Mouse (Mus musculus) ovary, adult 18-20 months (tissue): ENCODE measurements at regions not wholly inside any gene's neighbourhood (a gene's known extent, or its start where the extent isn't known, plus 50 kb on each side); places are given as distances from the start of the nearest gene placed in this dataset.
"Not testable (repeated sequence)": the region's sequence is repeated elsewhere in the genome, so short reads cannot be mapped to it uniquely, and the experiment has no call there.

Experiments
- DNase-seq: peaks from one replicate; pipeline ENCODE4 v3.0.0; 2022; ENCODE audit warnings: low spot score, mixed read lengths

DNA sequence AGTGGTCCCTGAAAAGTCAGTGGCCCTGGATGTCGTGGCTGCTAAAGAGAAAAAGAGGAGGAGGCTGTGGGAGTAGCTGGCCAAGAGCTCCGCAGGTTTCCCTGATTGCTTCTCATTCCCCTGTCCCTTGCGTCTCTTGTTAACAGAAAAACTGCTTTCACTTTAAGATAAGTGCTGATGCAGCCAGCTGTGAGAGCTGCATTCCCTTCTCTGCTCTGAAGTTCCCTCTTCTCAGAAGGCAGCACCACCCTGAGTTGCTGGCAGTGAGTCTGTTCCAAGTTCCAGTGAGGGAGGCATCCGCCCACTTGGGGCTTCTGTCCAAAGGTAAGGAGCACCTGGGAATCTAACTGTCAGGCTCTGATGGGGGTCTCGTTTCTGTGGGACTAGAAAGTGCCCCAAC is 63.5 kb downstream of the Olfr693 start:
- DNase-seq: peak; percentile 6

DNA sequence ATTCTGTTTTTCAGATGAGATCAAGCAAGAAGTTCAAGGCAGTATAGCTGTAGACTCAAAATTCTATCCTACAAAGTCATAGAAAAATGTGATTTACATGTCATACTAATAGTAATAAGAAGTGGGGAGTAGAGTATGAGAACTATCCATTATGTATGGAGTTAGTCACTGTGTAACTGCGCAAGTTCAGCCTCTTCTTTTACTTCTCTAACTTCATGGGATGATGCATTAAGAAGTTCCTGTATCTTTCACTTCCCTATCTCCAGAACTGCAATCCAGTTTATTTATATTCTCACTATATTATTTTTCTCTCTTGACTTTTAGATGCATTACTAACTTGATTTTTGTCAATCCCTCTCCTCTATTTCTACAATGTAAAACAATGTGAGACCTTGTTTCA is 67.7 kb downstream of the Olfr693 start:
- DNase-seq: no peak

DNA sequence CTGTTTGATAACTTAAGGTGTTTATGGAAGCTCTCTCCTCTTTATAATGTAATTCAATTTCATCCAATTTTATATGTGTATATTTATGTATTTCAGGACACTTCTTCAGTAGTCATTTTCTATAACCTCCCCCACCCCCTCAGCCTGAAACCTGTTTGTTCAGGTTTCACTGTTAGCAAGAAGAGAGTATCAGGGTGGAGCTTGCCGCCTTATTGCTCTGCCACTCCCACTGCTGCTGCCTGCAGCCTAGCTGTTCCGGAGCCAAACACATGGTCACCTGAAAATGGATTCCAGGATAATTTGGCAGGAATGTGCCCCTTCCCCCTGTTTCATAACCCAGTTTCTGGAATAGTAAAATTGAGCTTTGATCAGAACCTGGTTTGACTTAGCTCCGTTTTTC is 100.0 kb downstream of the Olfr693 start:
- DNase-seq: no peak

DNA sequence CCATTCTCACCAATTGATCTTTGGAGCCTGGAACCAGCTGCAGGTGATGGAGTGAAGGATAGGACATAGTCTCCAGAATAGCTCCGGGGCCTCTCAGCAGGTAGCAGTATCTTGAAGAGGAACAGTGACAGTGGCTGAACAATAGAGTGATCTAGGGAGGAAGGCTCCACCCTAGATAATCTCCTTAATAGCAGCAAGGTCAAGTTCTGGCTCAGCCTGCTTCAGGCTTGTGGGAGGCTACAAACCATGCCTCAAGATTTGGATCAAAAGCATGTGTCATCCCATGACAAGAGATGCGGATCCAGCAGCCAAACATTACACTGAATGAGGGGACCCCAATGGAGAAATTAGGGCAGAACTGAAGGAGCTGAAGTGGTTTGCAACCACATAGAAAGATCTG is 112.1 kb downstream of the Olfr693 start:
- not testable (repeated sequence) for DNase-seq

DNA sequence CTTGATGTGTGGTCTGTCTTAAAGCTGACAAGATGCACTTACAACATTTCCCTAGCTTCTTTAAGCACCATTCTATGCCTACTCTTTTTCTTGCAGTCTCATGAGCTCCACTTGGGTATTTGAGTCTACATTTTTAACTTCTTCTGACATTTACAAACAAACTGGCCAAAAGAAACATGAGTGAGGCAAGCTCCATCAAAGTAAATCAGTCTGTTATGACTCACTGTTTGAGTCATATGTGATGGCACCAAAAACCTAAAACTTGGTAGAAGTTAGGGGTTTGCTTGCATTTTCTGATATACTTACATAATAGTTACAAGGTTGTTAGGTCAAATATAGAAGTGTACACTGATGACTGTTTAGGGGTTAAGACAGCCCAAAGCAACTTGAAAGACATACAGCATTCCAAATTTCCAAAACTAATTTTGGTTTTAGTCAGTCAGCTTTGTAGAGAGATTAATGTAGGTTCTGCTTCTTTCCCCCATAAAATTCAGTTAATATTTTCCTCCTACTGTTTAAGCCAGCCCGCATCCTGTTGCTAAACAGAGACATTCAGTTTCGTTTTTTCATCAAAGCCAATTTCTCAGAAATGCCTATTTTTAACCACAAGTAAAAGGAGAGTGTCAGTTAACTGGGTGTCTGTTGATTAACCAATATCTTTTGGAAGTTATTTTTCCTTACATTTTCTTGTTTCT is 129.4 kb downstream of the Olfr693 start:
- DNase-seq: no peak

DNA sequence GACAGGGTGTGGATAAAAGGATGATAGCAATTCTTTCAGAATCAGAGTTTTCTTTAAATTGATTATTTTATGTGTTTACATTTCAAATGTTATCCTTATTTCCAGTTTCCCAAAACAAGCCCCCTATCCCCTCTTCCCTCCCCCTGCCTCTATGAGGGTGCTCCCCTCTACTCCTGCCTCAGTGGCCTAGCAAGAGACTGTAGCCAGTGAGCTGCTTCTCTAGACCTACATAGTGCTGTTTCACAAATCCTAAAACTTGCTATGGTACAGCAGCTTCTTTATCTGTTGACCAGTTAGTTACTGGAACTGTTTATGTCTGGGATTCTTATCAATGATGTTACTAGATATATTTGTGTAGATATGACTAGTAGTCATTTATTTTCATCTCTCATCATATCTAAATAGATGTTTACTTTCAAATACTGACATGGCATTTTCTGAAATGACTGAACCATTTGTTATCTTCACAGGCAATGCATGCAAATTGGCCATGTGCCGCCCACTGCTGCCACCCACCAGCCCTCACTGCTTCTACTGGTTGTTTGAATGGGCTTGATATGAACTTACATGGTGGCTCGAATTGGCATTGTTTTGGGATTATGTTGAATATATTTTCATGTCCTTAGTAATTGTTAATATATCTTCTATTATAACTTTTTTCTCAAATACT is 150.8 kb downstream of the Olfr693 start:
- DNase-seq: not testable (repeated sequence)

DNA sequence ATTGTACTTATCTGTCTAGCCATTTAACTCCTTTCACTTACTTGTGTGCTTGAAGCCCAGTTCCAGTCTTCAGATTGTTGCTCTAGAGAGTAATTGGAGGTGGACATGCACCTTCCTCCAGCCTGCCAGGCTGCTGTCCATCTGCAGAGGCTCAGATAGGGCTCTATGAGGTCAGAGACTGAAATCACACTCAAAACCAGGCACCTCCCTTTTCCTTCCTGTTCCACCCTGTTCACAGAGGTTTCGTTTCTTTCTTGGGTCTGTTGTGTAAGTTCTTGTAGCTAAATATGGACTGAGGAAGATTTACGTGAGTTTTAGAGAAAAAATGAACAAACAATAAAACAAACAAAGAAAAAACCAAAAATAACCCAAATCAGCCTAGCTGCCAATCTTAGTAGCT is 151.4 kb downstream of the Olfr693 start:
- not testable (repeated sequence) for DNase-seq

DNA sequence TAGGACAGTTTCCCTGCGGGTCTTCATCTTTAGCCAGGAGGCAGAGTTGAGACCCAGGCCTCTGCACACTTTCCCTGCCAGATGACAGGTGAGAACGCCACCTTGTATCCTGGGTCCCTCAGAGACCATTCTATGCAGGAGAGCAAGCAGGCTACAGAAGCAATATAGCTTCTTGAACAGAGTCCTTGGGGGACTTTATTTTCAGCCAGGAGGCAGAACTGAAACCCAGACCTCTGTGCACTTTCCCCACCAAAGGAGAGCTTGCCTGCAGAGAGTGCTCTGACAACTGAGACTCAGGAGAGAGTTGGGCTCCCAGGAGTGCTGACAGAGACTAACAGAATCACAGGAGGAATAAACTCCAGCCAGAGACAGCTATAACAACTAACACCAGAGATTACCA is 185.5 kb downstream of the Olfr693 start:
- no peak for DNase-seq
